Mouse (Mus musculus) skeletal muscle tissue, adult 2 months (tissue): Measurements from ENCODE around the gene 2610028H24Rik.

ENCODE experiments used
- DNase-seq: peaks from one replicate; pipeline ENCODE4 v3.0.0-alpha.2; 2012; ENCODE audit warnings: low read depth, low spot score

The 2610028H24Rik gene

DNA sequence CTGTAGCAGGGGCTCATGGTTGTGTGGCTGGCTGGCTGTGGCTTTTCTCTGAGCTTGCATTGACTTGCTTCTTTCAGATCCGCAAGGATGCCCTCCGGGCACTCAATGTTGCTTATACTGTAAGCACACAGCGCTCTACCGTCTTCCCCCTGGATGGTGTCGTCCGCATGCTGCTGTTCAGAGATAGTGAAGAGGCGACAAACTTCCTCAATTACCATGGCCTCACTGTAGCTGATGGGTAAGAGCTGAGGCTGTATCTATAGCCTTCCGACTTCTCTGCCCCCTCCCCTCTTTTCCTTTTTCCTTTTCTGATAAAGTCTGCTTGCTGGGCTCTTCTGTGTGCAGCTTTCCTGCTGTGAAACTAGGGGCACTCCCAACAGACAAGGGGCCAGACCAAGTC is 39.4 kb downstream of the 2610028H24Rik start:
- DNase-seq, result no peak

DNA sequence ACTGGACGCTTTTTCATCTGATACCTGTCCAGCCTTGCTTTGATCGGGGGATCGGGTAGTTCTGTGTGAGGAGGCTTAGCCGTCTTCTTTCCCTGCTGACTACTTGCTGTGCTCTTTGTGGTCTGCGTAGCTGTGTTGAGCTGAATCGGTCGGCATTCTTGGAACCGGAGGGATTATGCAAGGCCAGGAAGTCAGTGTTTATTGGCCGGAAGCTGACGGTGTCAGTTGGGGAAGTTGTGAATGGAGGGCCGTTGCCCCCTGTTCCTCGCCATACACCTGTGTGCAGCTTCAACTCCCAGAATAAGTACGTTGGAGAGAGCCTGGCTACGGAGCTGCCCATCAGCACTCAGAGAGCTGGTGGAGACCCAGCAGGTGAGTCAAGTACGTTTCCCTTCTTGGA is 40.3 kb downstream of the 2610028H24Rik start:
- DNase-seq, result no peak

DNA sequence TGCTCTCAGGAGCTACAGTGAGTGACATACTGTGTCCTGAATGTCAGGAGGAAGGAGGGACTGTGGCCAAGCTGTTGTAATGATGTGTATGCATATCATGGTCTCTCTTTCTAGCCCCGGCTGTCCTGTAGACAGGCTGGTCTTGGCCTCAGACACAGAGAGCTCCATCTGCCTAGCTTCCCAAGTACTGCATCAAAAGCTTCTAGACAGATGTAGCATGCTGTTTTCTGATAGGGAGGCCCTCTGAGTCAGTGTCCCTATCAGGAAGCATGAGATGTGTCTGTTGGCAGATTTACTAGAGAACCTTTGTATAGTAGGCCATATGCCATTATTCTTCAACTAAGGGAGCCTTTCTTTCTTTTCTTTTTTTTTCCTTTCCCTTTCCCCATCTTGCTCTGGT is 44.6 kb downstream of the 2610028H24Rik start:
- DNase-seq, result no peak

DNA sequence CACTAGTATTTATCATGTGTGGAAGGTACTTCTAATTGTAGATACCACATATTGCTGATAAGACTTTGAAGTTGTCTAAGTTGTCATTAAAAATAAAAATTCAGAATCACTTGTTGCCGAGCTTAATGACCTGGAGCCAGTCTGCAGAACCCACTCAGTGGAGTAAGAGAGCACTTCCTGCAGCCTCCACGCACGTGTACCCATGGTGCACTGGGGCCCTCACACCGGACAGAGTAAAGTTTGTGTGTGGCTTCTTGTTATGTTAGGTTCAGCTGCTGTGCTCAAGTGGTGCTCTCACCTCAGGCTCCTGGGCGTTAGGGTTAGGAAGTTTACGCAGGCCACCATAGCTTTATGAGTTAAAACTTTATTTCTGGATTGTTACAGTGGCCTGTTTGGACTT is 46.6 kb downstream of the 2610028H24Rik start:
- no peak for DNase-seq

DNA sequence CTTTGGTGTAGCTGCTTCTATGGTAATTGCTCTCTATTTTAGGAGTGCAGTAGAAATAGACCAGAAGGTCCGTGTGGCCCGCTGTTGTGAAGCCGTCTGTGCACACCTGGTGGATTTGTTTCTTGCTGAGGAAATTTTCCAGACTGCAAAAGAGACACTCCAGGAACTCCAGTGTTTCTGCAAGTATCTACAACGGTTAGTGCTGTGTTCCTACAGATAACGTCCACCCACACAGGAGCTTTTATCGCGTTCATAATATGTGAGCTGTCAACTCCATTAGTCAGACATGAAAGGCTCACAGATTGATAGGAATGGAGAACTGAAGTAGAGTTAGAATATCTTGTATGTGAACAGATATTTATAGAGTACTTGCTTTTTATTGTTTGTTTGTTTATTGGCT is 47.5 kb downstream of the 2610028H24Rik start:
- no peak for DNase-seq

DNA sequence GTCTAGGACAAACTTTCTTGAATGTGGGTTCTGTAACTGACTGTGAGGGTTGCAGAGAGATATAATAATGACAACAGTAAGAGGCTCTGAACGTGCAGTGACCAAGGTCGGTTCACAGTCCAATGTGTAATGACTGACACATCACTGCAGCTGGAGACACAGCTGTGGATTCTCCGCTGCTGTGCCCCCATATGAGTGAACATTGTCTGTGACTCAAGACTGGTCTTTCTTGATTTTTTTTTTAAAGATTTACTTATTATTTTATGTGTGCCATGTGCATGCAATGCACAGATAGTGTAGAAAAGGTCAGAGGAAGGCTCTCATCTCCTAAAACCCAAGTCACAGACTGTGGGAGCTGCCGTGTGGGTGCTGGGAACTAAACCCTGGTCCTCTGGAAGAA is 48.6 kb downstream of the 2610028H24Rik start:
- no peak for DNase-seq

DNA sequence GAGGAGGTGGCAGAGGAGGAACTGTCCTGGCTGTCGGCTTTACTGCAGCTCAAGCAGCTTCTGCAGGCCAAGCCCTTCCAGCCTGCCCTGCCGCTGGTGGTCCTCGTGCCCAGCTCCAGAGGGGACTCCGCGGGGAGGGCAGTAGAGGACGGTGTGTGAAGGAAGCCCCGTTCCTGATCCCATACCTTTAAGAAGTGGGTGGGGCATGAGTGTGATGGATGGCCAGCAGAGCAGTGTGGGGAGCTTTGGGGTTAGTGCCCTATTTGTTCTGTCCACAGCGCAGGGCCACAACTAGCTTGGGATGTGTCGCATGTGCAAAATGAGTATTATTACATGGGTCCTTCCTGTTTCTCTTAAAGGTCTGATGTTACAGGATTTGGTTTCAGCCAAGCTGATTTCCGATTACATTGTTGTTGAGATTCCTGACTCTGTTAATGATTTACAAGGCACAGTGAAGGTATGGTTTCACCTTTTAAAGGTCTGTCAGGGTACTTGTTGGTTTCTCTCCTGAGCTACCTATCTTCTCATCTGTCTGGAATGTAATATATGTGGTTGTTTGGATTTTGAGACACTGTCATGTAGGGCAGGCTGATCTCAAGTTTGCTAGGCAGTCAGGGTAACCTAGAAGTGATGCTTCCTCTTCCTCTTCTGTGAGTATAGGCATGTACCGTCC is 55.5 kb downstream of the 2610028H24Rik start:
- DNase-seq, result no peak

DNA sequence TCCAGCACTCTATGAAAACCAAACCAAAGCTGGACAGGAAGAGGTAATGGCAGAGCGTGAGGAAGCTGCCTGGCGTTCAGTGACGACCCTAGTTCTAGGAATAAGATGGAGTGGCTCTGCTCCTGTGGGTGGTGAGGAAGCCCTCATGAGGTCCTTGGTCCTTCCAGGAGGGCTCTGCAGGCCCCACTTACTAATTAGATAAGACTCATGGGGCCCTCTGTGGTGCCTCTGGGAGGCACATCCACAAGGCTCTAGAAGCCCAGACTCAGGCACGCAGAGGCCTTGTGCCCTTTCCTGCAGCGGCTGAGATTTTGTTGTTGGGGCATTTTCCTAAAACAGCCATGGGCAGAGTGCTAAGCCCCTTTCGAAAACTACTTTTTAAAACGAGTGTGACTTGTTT is 57.0 kb downstream of the 2610028H24Rik start:
- DNase-seq, result no peak
